Mouse (Mus musculus) telencephalon, adult 2 months (tissue): ENCODE measurements at regions not wholly inside any gene's neighbourhood (a gene's known extent, or its start where the extent isn't known, plus 50 kb on each side); places are given as distances from the start of the nearest gene placed in this dataset.

Experiments
- DNase-seq: peaks from one replicate; pipeline ENCODE4 v3.0.0-alpha.2; 2011; ENCODE audit warnings: low read depth, low spot score

DNA sequence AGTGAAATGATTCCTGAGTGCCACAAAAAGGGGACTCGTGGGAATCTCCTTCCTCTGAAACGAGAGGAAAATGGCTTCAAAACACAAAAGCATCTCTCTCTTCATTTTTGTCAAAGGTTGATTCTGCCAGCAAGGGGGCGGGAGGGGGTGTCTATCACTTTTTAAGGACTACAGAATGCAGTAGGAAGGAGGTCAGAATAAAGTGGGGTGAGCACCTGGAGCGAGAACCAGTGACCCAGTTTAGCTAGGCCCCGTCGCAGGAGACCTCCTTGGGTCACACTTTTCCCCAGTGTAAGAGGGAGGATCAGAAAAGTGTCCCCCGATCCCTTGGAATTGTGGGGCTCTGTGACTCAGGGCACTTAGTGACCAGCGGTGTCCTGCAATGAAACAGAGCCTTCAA is 133.1 kb downstream of the Tgfb2 start:
- DNase-seq: no peak

DNA sequence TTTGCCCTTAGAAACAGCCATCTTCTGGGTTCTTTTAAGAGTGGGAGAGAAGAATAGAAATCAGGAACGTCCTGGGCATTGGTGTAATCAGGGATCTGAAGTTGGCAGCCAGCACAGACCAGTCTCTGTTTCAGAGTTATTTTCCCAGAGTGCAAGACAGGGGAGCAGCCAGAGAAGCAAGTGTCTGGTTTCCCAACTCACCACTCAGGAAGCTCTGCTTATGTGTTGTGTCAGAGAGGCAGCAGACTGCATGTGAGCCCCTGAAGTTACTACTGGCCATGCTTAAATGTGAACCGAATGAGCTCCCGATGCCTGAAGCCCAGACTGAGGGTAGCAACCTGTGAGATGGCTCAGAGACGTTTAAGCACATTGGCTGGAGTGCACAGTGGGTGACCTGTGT is 133.7 kb downstream of the Tgfb2 start:
- DNase-seq: no peak

DNA sequence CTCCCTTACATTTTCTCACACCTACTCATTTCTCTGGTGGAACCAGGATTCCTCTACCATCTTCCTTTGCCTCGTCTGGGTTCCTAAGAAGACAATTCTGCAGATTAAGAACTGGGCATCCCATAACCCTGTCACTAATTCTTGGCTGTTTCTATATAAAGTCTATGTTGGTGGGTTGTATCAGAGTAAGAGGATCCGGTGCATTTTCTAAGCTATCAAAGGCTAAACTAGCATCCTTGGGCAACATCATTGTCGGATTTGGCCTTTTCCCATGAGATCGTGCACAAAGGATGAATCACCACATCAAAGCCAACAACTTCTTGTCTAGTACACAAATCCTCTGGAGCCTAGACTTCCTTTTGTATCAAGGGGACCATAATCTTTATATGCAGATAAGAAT is 137.3 kb downstream of the Tgfb2 start:
- DNase-seq: no peak

DNA sequence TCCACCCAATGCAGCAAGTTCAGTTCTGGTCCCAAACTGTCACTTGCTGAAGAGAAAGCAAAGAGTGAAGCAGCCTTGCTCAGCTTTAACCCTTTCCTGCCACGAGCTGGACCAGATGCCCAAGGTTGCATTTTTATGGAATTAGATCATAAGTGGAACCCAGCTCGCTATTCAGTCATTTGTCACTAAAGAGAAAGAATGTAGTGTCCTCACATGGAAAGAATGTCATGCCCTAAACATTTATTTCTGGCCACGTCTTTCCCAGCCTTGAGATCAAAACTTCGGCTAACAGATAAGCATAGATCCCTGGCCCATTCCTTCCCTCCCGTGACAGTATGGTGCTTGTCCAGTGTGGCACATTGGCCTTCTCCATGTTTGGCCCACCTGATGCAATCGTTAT is 137.7 kb downstream of the Tgfb2 start:
- DNase-seq: no peak

DNA sequence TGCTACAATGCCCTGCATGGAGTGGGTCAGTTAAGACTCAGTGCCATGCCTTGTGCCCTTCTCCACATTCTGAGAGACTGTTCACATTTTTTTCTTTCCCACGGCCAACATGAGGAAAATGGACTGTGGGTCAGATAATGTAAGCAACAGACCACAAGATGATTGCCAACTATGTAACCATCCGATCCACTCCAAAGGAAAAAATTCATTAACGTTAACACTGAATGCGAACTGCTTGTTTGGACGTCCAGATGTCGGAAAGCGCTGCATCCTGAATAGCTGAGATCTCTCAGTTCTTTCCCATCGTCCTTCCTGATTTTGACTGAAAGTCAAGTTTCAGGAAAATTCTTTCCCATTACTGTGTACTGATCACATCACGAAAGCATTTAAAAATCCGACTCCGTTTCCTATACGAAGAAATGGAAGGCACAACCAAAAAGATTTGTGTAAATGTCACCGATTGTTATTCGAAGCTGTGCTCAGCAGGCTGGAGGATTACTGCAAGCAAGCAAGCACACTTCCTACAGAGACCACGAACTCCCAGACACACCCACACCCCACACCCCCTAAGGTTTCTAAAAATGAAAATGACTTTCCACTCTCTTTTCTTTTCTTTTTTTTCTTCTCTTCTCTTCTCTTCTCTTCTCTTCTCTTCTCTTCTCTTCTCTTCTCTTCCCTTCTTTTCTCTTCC is 138.5 kb downstream of the Tgfb2 start:
- DNase-seq: no peak

DNA sequence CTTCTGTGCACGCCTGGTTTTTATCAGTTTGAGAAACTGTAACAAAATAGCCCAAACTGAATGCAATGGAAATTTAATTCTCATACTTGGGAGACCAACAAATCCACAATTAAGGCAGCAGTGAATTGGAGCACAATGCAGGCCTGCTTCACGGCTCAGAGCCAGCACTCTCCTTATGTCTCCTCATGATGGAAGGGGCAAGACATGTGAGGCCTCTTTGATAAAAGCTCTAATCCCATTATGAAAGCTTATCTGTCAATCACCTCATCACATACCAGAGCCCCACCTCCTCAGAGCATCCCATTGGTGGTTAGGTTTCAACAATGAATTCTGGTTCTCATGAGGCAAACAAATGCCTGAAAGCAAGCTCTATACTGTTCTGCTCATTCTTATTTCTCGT is 143.8 kb downstream of the Tgfb2 start:
- DNase-seq: no peak

DNA sequence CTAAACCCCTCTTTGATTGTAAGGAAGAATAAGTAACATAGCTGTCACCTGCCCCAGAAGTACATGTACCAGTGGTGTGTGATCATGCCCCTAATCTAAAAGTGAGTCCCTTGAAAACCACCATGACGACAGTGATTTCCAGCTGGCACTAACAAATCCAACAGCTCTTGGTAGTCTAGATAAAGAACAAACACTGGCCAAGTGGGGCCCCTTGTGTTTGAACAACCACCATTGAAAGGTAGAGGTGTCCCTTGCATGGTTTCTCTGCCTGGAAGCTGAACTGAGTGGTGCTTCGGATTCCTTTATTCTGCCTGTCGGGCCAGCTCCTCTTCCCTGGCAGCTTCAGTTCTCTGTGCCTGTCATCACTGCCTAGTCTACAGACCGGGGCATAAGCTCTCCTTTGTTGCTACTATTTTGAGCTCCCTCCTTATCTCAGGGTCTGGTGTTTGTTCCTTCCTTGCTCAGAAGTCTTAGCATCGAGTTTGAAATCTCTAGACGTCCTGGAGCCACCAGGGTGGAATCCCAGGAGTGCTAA is 150.3 kb downstream of the Tgfb2 start:
- DNase-seq: no peak

DNA sequence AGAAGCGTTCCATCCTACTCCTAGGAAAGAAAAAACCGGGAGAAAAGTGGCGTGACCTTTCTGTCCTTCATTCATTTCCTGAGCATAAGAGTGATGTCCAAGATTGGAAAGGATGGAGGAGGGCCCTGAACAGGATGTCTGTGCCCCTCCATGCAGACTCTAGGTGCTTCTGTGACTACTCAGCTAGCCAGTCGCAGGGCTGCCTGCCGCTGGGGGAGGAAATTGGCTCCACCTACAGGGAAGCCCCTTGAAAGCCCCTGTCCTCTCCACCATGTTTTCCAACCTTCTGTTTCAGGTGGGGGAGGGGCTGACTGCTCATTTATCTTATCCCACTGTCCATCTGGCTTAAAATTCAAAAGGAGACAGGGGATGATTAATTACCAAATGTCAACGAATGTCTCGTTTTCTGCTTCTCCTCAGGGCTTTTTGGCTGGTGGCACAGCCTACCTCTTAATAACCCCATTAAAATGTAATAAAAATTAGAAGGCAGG is 151.2 kb downstream of the Tgfb2 start:
- no peak for DNase-seq

DNA sequence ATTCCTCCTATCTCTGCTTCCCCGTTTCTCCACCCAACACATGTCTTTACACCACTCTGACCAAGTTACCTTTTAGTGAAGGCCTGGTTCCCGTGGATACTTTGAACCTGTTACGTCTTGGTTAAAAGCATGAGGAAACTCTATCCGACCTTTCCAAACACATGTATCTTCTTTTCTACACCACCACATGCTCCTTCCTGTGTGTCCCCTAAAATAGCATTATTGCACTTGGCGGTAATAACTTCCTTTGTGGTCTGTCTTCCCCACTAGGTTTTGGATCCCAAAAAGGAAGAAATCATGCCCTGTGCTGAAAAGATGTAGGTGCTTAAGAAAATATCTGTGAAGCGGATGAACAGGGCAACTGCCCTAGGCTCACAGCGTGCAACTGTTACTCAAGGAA is 153.1 kb downstream of the Tgfb2 start:
- no peak for DNase-seq

DNA sequence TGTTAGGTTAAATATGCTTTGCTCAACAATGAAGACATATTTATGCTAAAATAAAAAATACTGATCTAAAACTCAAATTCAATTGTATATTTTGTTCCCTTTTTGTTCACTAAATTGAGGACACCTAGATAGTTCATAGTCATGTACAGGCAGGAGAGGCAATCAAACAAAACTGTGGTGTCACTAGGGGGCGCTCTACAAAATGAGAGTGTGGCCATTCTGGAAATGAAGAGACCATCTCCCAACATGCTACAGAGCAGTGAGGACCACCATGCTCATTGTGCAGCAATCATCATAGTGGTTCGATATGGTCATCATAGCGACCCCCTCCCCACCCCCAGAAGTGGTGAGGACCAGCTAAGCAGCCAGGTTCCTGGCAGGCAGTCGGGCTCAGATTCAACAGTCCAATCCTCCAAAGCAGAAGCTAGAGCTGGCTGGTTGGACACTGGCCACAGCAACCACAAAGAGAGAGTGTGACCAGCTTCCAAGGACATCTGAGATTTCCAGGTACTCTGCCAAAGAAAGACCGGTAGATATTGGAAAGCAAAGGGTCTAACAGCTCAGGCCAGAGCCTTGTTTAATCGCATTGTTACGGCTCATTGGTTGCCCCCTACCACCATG is 155.4 kb downstream of the Tgfb2 start:
- no peak for DNase-seq

DNA sequence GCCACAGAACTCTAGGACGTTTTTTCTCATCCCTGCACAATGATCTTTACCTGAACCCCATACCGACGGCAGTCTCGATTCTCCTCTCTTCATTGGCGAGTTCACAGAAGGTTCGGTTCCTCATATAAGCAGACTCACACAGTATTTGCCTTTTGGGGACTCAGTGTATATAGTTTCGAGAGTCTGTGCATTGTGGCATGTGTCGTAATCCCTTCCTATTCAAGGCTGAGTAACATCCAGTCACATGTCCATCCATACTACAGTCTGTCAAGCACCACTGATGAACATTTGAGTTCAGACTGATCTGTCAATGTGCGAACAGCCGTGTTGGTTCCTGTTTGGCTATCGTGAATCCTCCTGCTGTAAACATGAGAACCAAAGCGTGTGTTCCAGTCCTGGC is 156.6 kb downstream of the Tgfb2 start:
- no peak for DNase-seq

DNA sequence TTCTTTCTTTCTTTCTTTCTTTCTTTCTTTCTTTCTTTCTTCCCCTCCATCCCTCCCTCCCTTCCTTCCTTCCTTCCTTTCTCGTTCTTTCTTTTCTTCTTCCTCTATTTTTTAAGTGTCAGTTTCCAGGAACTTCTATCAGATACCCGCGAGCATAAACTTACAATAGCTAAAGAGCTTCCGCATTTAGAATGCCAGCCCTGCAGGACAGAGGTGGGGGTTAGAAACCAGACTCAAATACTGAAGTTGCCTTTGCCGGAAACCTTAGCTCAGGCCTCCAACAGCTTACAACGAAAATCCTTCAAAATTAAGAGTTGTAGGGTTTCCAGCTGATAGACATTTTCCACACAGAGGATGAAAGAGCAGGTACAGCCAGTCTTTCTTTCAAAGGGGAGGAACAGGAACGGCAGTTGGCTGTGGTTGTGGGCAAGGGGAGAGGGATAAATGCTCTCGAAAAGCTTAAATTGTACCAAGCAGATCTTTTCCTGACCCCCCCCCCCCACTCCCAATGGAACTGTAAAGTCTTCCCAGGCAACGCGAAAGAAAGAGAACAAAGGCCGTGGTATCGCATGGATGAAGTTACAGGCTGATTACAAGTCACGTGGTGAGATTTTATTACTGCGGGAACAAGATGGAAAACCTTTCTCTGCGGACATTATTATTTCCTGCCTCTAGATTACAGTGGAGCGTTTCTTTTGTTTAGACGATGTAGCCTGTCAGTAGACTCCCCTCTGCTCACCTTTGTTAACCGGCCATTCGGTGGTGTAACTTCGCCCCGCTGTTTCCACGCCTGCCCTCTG is 159.2 kb downstream of the Tgfb2 start:
- DNase-seq: no peak

DNA sequence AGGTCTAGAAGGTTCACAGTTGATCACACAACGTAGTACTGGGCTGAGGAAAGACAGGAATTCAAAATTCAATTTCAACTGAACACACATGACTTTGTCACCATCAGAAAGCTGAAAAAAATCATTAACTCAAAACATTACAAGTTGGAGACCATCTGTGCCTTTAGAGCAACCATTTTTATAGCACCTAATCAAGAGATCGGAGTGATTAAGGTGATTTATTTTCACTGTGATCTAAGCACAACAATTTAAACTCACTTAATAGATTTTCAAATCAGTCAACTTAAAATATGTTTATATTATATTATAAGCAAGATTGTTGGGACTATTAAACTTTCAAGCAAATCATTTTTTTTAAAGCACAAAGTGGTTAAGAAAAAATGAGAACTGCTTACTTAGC is 165.7 kb downstream of the Tgfb2 start:
- DNase-seq: no peak

DNA sequence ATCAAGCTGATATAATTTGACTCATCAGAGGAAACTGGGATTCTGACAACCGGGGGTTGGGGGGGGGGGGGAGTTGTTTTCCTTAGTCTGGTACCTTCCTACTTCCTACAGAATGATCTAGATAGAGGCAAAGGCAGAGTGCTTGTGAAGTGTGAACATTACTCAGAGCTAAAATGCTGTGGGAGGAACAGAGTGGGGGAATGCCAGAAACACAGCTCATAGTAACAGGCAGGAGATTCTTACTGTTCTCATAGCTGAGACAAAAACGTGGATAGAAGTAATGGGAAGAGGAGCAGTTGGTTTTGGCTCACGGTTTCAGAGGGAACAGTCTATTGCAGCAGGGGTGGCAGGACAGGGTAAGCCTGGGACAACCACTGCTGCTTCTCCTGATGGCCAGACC is 167.6 kb downstream of the Tgfb2 start:
- DNase-seq: peak; percentile 85

DNA sequence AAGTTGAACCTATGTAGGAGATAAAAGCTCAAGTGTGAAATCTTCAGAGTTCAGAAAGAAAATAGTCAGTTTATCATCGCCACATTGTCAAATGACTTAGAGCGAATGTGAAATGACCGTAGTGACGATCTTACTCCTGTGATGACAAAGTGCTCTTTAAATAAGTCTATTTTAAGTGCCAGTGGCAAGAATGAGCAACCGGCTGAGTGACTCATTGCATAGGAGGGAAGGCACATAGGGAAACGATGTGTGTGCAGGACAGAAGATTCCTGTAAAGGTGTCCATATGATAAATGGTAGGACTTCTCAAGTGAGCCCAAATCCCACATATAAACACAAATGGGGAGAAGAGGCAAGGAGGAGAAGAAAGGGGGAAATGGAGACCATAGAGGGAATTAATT is 189.8 kb downstream of the Tgfb2 start:
- DNase-seq: no peak

DNA sequence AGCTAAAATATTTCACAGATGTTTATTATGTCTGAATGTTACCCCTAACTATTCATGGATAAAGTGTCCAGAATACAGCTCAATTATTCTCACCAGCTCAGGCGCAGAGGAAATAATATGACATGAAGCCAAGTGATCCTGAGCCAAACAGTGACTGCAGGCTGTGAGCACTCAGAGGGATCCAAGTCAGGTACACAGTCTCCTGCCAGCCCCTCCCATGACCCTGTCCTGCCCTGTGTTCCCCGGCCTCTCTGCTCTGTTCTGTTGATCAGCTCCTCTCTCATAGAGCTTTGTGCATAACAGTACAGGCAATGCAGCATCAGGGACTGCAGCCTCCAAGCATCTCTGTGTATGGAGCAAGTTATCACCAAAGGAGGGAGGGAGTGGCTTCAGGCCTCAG is 190.7 kb downstream of the Tgfb2 start:
- no peak for DNase-seq

DNA sequence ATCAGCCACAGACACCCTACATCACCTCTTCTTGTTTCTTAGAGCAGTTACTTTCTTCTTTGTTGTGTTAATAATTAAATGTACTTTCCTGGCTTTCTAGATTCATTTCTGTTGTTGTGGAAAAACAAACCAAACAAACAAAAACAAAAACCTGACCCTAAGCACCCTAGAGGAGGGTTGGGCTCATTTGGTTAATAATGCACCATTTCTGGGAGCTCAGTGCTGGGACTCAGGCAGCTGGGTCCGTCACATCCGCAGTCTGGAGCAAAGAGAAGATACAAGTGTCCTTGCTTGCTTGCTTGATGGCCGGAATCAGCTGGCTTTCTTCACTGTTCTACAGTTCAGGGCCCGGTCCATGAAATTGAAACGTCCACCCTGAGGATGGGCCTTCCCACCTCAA is 191.9 kb downstream of the Tgfb2 start:
- no peak for DNase-seq

DNA sequence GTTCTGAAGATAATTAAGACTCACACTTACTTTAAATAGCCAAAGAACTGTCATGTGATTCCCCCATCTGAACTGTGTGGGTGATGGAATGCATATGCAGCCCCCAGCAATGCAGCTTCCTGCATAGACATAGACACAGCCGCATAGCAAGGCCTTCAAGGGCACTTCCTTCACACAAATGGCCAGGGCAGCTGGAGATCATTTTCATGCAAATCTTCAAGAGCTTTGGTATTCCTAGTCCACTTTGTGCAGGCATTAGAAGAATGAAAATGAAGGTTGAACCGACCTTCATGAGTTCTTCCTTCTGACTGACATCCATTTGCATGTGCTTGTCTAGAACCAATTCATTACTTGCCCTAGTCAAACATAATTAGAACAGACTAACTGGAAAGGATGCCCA is 195.3 kb downstream of the Tgfb2 start:
- no peak for DNase-seq

DNA sequence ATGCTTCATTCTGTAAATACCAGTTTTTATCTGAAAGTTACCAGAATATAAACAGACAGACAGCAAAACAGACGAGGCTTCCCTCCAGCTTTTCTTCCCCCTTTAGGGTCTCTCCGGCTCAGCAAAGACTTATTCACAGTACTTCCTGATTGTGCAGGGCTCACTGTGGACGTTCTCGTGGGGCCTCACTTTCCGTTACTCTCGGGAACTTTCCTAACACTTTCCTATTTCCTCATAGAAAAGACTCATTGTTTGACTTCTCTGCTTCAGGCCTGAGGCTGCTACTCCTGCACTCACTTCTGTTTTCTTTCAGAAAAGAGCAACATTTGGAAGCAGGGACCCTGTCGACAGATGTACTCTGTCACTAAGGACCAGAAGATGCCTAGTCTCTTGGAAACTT is 197.4 kb downstream of the Tgfb2 start:
- no peak for DNase-seq

DNA sequence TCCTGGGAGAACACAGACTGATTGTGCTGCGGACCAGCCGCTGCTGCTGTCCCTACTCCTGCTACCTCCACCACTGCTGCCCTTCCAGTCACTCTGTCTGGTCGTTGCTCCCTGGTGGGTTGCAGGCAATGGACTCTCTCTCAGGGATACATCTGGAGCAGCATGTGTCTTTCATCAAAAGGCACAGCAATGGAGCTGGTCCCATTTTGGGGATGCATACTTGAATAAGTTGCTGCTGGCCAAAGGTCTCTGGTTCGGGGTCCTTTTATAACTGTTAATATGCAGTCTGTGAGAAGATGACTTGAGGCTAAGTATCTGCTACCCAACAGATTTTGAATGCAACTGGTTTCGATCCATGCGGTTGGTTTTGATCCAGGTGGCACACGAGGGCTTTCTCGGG is 197.8 kb downstream of the Tgfb2 start:
- DNase-seq: no peak

DNA sequence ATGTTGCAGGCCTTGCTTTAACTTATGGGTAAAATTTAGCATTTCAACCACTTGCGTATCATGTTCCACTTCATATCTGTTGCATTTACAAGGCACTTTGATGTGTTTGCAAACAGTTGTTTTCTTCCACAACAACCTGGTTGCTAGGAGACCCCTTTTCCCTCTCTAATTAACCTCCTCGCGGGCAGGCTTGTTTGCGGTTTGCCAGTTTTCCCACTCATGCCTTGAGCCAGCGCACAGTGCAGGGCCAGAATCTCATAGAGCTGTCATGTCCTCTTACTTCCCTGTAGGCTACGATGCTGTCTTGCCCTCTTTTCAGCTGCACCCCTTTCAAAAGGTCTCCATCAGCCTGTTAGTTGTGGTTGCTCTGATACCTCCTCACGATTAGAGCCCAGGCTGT is 199.3 kb downstream of the Tgfb2 start:
- no peak for DNase-seq

DNA sequence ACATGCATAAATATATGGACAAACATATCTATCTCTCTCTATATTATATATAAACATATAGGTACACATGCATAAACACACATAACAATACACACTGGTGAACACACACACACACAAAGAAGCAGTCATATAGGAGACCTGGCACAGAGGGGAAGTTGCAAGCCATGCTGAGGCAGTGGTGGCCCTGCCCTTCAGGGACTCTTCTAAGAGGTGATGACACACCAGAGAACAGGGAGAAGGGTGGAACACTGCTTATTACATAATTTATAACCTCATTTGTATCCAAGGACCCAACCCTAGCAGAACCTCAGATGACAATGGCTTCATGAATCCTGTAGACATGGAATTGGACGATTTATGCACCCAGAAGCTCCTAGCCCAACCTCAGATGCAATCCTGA is 199.9 kb downstream of the Tgfb2 start:
- DNase-seq: no peak
